ENCODE assay signal across 13 mouse cellular contexts in genomic region chr11:34098422-34098821, GRCm38 (mm10). TPM values are rescaled to one million over a fixed set of nuclear protein-coding genes. Genes with fewer than 3 reads are reported as not detected.
DNase-seq lines count a peak whose midpoint lies in the region; ATAC-seq and TF ChIP-seq lines count a peak whose summit lies in the region.
"Had no signal": no experiment of that assay in that cellular context is flagged by ENCODE, and none has a peak within 500 bp of the region (broad histone marks: within the 10 kb centered on the region; RNA-seq: fewer than 3 reads in every experiment).

TSS of gene 4930469K13Rik (minus strand) at chr11:34098554.

- TF ChIP-seq POLR2A in kidney, adult 2 months (IDR thresholded peaks at IDR 0.05; ENCODE audit: low read depth, low read length): no peak

- ATAC-seq in liver, embryonic 13.5 days (ENCODE audit: low read depth): peak; percentile 50; the same call in 1 of the 2 replicates
- peak; percentile 61; the same call in 1 of the 2 replicates for ATAC-seq in neural tube, embryonic 13.5 days (ENCODE audit: low read depth)
- ATAC-seq: intestine, embryonic 15.5 days had no signal

- no peaks in the 10 kb centered on the region for H3K36me3 ChIP-seq in liver, embryonic 13.5 days
- H3K36me3 ChIP-seq in ES-E14 (ENCODE audit: control insufficient read depth, insufficient read depth, low read length, poor library complexity, severe bottlenecking): no peaks in the 10 kb centered on the region
- H3K36me3 ChIP-seq in neural tube, embryonic 13.5 days: no peaks in the 10 kb centered on the region
- H3K36me3 ChIP-seq in kidney, adult 2 months (ENCODE audit: control insufficient read depth, insufficient read depth, low read length): no peaks in the 10 kb centered on the region
- H3K36me3 ChIP-seq: intestine, embryonic 15.5 days had no signal

- in situ Hi-C loops in ES-E14 (cut with MboI; ENCODE audit: low sequenced_read_pairs in 2 of 2, unreplicated experiment in 2 of 2): no loop called here

- no peaks in the 10 kb centered on the region for H3K27me3 ChIP-seq in liver, embryonic 13.5 days
- no peaks in the 10 kb centered on the region for H3K27me3 ChIP-seq in neural tube, embryonic 13.5 days
- H3K27me3 ChIP-seq in kidney, adult 2 months (replicated peaks; ENCODE audit: control insufficient read depth, insufficient read depth, low read length): no peaks in the 10 kb centered on the region
- H3K27me3 ChIP-seq: intestine, embryonic 15.5 days had no signal

- no peak within 1 kb of the TSS for H3K4me3 ChIP-seq in liver, embryonic 13.5 days (replicated peaks)
- no peak within 1 kb of the TSS for H3K4me3 ChIP-seq in ES-E14 (ENCODE audit: insufficient read depth in 1 of 2, low read depth in 1 of 2, low read length in 2 of 2, poor library complexity in 1 of 2, severe bottlenecking in 1 of 2)
- no peak within 1 kb of the TSS for H3K4me3 ChIP-seq in neural tube, embryonic 13.5 days
- H3K4me3 ChIP-seq in kidney, adult 2 months (ENCODE audit: insufficient read depth, low read depth, low read length): no peak within 1 kb of the TSS
- H3K4me3 ChIP-seq: intestine, embryonic 15.5 days had no signal

- H3K9ac ChIP-seq in liver, embryonic 13.5 days: no peak within 1 kb of the TSS
- H3K9ac ChIP-seq in ES-E14 (ENCODE audit: insufficient read depth, low read depth, low read length, poor library complexity, severe bottlenecking): no peak within 1 kb of the TSS
- no peak within 1 kb of the TSS for H3K9ac ChIP-seq in neural tube, embryonic 13.5 days
- H3K9ac ChIP-seq: intestine, embryonic 15.5 days had no signal

- WGBS in liver, embryonic 13.5 days (ENCODE audit: insufficient replicate concordance): 74% methylated on average over 10 of the region's 10 CpGs
- WGBS in neural tube, embryonic 13.5 days: 87% methylated on average over 10 of the region's 10 CpGs
- 90% methylated on average over 10 of the region's 10 CpGs for WGBS in kidney, adult 2 months

- no peak for TF ChIP-seq CTCF in kidney, adult 2 months (conservative IDR thresholded peaks at IDR 0.05; ENCODE audit: insufficient read depth, insufficient read length, low read depth, low read length)

- DNase-seq in liver, embryonic 13.5 days: peak; percentile 6
- DNase-seq in liver (no peak), ES-E14 (ENCODE audit: low read depth, low spot score) (peak; percentile 68)
- peak; percentile 50 for DNase-seq in brain, adult 2 months (ENCODE audit: low read depth, low spot score)
- no peak for DNase-seq in kidney, adult 2 months
- DNase-seq in adrenal gland, postnatal 36 days: no peak
- DNase-seq in frontal cortex, adult 2 months (ENCODE audit: extremely low spot score in 1 of 2, low spot score in 1 of 2): no peak
- DNase-seq: right cerebral cortex, postnatal 4 days had no signal

- no peak within 1 kb of the TSS for H3K27ac ChIP-seq in liver, embryonic 13.5 days
- H3K27ac ChIP-seq in ES-E14 (ENCODE audit: insufficient read depth, low read depth, low read length, poor library complexity, severe bottlenecking): no peak within 1 kb of the TSS
- no peak within 1 kb of the TSS for H3K27ac ChIP-seq in neural tube, embryonic 13.5 days (replicated peaks)
- H3K27ac ChIP-seq in kidney, adult 2 months (ENCODE audit: insufficient read depth, low read depth, low read length): no peak within 1 kb of the TSS
- H3K27ac ChIP-seq: intestine, embryonic 15.5 days had no signal

- H3K9me3 ChIP-seq in liver, embryonic 13.5 days (replicated peaks): no peaks in the 10 kb centered on the region
- H3K9me3 ChIP-seq in ES-E14 (ENCODE audit: control insufficient read depth, insufficient read depth, low read depth, low read length): no peaks in the 10 kb centered on the region
- H3K9me3 ChIP-seq in neural tube, embryonic 13.5 days: no peaks in the 10 kb centered on the region
- H3K9me3 ChIP-seq: intestine, embryonic 15.5 days had no signal

- no peaks in the 10 kb centered on the region for H3K4me1 ChIP-seq in liver, embryonic 13.5 days (replicated peaks)
- no peaks in the 10 kb centered on the region for H3K4me1 ChIP-seq in ES-E14 (ENCODE audit: control insufficient read depth in 2 of 2, insufficient read depth in 2 of 2, low read length in 2 of 2, poor library complexity in 1 of 2)
- H3K4me1 ChIP-seq in neural tube, embryonic 13.5 days (replicated peaks): peaks cover 4% of the 10 kb centered on the region; the same call in 1 of the 2 replicates
- no peaks in the 10 kb centered on the region for H3K4me1 ChIP-seq in kidney, adult 2 months (ENCODE audit: control insufficient read depth, insufficient read depth, low read length)
- H3K4me1 ChIP-seq: intestine, embryonic 15.5 days had no signal

- no peak within 1 kb of the TSS for H3K4me2 ChIP-seq in liver, embryonic 13.5 days
- no peak within 1 kb of the TSS for H3K4me2 ChIP-seq in neural tube, embryonic 13.5 days
- H3K4me2 ChIP-seq: intestine, embryonic 15.5 days had no signal

TF ChIP-seq in ES-E14, 5 proteins besides CTCF, POLR2A, EP300 and RAD21:
- TF ChIP-seq MAFK (IDR thresholded peaks at IDR 0.05; ENCODE audit: insufficient read depth, low read depth, low read length): no peak
- TF ChIP-seq HCFC1 (IDR thresholded peaks at IDR 0.05; ENCODE audit: borderline replicate concordance, insufficient read depth, low read length): peak; percentile 91
- no peak for TF ChIP-seq ZC3H11A (IDR thresholded peaks at IDR 0.05; ENCODE audit: borderline replicate concordance, low read depth, low read length)
- peak; percentile 92 for TF ChIP-seq CHD2 (IDR thresholded peaks at IDR 0.05; ENCODE audit: low read depth, low read length)
- no peak for TF ChIP-seq ZNF384 (IDR thresholded peaks at IDR 0.05; ENCODE audit: low read depth, low read length)

RNA-seq across cellular contexts. Expression of gene 4930469K13Rik, which starts in this region (rescaled TPM):
- polyA plus RNA-seq in liver, embryonic 13.5 days (2015; fragmentation: Nextera tagmentation; extraction: Ambion mirVana): not detected in 2 replicates
- not detected in 2 replicates for total RNA-seq in ES-E14 (2012; rRNA removed)
- 30.1 and 30.9 TPM in 2 replicates for polyA plus RNA-seq in neural tube, embryonic 13.5 days (2015; fragmentation: Nextera tagmentation; extraction: Ambion mirVana)
- polyA plus RNA-seq in kidney, adult 2 months (2012; rRNA removed): 3.1 and 3.5 TPM in 2 replicates
- not detected for total RNA-seq in adrenal gland, postnatal 36 days (2021)
- polyA plus RNA-seq in frontal cortex, adult 2 months (2012; rRNA removed): not detected in 2 replicates
- total RNA-seq: adrenal gland, adult 18-20 months; left cerebral cortex, postnatal 10 days had no signal
- polyA plus RNA-seq: cortical plate, adult 2 months; intestine, embryonic 15.5 days had no signal

Comparison
In these comparisons a context has a peak if more than half of its experiments do, and no peak if none do; other contexts are left out.
1. Peak in DNase-seq and ATAC-seq in liver, embryonic 13.5 days; RNA of the gene not detected or under 1 TPM.
2. Peak in DNase-seq in ES-E14; RNA of the gene not detected or under 1 TPM.